Mouse (Mus musculus) bone marrow, adult 2 months (tissue): ENCODE measurements around the gene Pdlim3.

Experiments
- CTCF ChIP-seq: fragments of 200-500 bp; IDR thresholded peaks from 2 replicates; pipeline ENCODE4 v1.5.1; 2011; ENCODE audit warnings: low read length, control low read depth; ENCODE audit not compliant: control insufficient read depth, insufficient read depth
- POLR2A ChIP-seq: fragments of 200-500 bp; IDR thresholded peaks from 2 replicates; pipeline ENCODE4 v1.6.1; 2011; ENCODE audit warnings: low read depth, mild to moderate bottlenecking, control low read depth, low read length, borderline replicate concordance; ENCODE audit not compliant: control insufficient read depth

DNA sequence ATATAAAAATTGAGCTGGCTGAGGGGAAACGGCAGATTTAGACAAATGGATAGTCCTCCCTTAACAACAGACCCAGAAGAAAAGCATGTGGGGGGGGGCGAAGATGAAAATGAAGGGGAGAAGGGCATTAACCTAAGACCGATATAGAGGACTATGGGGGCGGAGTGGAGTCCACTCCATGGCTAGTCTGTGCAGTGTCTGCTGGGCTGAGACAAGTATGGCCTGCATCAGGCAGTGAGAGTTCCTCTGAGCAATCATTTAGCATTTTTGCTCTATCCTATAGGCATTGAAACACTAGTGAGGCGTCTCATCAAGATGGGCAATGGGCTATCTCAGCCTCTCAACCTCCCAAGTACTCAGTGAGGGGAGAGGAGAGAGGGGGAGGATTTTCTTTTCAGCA lies 8.9 kb upstream of the Pdlim3 start:
- no peak for TF ChIP-seq POLR2A
- TF ChIP-seq CTCF = no peak
